Mouse (Mus musculus): Measurements from ENCODE around the gene Ncoa7. TPM values are rescaled to one million over a fixed set of nuclear protein-coding genes. Genes with fewer than 3 reads are reported as not detected.

The Ncoa7 gene
- total RNA-seq, 2 experiments from 2014 or later, result 11.5 to 15.0 TPM

GRCm38 (mm10) chr10:30749807-30750206, 53.3 kb downstream of the Ncoa7 start:
- DNase-seq (ENCODE audit: low spot score in 2 of 2), result no peak

DNA sequence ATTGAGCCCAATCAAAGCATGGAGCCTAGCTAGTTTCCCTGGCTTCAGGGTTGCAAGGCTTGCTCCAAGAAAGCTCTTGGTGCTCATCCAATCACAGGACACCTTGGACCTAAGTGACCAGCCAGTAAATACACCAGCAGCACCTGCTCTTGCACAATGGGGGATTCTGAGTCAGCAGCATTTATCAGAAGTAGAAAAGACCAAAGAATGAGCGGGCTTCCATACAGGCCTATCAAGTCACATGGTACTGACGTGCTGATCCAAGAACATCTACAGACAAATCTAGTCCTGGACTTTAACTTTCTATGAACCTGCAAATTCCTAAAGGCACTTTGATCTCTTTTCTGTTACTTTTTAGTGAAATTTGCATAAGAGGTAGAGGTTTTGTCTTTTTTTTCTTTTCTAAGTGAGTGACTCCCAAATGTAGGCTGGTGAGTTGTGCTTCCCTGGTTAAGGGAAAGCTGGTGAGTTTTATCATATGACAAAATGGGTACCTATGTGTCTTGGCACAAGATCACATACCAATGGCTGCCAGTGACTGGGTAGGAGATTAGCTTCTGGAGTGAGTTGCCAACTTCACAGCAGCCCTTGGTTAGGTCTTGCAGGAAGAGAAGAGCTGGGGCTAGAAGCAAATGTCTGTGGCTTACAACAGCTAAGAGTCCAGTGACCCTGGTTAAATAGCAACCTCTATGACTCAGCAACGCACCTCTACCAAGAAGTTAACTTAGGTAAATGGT, 57.7 kb downstream of the Ncoa7 start:
- DNase-seq (ENCODE audit: low spot score in 2 of 2), result no peak

DNA sequence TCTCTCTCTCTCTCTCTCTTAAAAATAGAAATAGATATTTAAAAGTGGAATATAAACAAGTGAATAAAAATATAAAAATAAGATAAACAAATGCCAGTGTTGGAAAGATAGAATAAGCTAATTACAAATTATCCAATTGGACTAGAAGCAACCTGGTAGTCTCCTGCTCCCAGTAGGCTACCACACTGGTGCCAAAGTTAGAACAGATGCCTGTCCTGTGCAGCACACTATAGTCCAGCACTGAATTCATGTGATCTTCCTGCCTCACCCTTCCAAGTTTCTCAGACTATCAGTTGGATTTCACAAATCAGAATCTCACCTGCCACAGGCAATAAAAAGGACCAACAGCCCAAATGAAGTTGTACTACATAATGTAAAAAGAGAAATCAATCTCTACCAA, 59.9 kb downstream of the Ncoa7 start:
- no peak for DNase-seq (ENCODE audit: low spot score in 2 of 2)

GRCm38 (mm10) chr10:30738403-30738802, 64.7 kb downstream of the Ncoa7 start:
- DNase-seq (ENCODE audit: low spot score in 2 of 2), result no peak

DNA sequence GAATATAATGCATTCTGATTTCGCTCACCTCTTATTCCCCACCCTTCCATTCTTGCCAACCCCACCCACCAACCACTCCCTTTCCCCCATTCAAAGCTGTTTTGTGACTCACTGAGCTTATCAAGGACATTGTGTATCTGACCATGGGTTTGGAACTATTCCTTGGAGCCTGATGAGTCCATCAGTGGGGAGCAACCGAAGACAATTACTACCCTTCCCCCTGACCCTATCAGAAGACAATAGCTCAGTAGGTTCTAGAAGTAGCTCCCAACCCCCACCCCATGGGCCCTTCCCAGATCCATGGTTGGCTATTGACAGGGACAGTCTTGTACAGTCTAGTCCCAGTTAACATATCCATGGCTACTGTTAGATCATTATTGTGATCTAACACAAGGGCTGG, 65.8 kb downstream of the Ncoa7 start:
- no peak for DNase-seq (ENCODE audit: low spot score in 2 of 2)

DNA sequence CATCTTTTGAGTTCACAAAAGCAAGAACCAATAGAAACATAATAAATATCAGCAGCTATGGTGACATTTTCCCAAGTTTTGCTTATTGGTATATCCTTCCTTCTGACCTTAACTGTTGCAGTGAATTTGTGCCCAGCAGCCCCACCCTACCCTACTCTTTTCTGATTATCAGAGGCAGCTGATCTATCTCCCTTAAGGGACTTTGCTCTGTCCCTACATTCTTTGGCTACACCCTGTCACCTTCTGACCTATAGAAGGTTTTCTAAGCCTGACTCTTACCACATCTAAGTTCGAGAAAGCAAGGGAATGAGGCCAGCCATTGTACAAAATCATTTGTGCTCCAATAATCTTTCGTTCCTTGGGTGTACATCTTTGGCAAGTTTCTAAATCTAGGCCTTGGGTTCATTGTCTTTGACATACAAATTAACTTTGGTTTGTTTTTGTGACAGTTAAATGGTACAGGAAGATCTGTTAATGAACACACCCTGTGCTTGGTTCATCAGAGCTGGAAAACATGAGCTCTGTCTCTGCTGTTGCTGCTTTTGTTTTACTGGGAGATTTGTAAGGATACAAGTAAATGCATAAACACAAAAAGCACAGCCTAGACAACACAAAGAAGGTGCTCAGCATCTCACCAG, 69.9 kb downstream of the Ncoa7 start:
- DNase-seq (ENCODE audit: low spot score in 2 of 2), result no peak

GRCm38 (mm10) chr10:30731321-30731914, 71.7 kb downstream of the Ncoa7 start:
- DNase-seq (ENCODE audit: low spot score in 2 of 2), result no peak

- DNase-seq (ENCODE audit: low spot score in 2 of 2), result no peak
Measured at GRCm38 (mm10) chr10:30730791-30731190, 72.3 kb downstream of the Ncoa7 start.

- no peak for DNase-seq (ENCODE audit: low spot score in 2 of 2)
Measured at GRCm38 (mm10) chr10:30729157-30730096, 73.7 kb downstream of the Ncoa7 start.

- no peak for DNase-seq (ENCODE audit: low spot score in 2 of 2)
Measured at GRCm38 (mm10) chr10:30723014-30723413, 80.1 kb downstream of the Ncoa7 start.

DNA sequence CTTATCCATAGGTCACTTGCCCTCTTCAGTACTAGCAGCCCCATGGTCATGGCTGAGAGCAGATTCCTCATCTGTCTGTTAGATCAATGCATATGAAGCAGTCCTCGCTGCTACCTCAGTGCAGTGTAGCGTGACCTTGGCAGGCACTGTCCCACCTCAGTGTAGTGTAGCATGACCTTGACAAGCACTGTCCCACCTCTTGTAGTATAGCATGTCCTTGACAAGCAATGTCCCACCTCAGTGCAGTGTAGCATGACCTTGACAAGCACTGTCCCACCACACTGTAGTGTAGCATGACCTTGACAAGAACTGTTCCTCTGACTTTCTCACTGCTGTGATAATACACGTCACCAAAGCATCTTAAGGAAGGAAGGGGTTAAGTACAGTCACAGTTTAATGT, 82.6 kb downstream of the Ncoa7 start:
- no peak for DNase-seq (ENCODE audit: low spot score in 2 of 2)

DNA sequence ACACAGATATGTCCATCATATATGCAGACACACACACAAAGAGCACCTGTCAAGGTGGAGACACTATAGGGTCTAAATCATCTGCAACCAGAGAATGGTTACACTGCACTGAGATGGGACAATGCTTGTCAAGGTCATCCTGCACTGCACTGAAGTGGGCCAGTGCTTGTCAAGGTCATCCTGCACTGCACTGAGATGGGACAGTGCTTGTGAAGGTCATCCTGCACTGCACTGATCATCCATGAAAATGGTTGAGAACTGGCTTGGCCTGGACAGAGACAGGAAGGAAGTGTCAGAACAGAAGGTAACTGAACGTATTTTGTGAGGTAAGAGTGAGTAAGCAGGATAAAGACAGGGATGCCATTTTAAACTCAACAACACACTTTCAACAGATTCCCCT, 83.2 kb downstream of the Ncoa7 start:
- no peak for DNase-seq (ENCODE audit: low spot score in 2 of 2)

DNA sequence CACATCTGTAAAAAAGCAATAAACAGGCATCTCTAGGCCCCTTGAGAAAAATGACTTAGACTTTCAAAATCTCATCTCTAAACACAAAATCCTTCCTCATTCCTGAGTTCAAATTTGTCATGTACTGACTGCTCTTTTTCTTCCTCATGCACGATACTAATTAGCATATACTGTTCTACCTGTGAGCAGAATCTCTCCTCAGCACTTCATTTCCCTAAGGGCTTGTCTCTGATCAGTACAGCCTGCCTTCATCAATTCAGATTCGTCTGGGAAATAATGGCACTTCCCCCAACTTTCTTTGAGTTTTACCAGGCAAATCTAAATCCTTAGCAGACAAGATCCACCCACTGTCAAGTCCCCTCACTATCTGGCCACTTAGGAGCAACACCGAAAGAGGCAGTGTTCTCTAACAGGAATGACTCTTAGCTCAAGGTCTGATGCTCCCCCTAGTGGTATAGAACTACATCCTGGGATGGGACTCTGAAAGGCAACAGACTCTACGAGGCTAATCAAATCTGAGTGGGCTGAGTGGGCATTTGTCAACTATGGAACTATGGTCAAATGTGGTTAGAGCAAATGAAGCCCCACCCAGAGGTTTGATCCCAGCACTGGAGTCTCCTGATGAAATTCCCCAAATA, 84.3 kb downstream of the Ncoa7 start:
- DNase-seq (ENCODE audit: low spot score in 2 of 2), result peak in 1 of 2 experiments; percentile 16

DNA sequence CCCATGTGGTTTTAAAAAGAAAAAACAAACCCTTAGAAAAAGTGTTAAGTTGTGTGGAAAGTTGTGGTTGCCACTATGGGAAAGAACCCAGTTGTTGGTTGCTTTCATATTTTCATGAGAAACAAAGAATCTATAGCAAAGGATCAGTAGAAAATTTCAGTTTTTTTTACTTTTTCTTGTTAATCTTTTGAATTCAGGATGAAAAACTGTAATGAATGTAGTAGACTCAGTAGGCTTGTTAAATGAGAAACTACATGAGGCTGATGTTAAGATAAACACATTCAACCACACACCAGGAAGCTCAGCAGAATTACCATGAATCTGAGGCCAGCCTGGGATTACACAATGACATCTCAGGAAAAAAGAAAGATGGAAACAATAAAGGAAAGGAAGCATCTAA, 87.0 kb downstream of the Ncoa7 start:
- DNase-seq (ENCODE audit: low spot score in 2 of 2), result no peak

GRCm38 (mm10) chr10:30712540-30712939, 90.6 kb downstream of the Ncoa7 start:
- DNase-seq (ENCODE audit: low spot score in 2 of 2), result no peak

GRCm38 (mm10) chr10:30709846-30710403, 93.2 kb downstream of the Ncoa7 start:
- DNase-seq (ENCODE audit: low spot score in 2 of 2), result no peak

DNA sequence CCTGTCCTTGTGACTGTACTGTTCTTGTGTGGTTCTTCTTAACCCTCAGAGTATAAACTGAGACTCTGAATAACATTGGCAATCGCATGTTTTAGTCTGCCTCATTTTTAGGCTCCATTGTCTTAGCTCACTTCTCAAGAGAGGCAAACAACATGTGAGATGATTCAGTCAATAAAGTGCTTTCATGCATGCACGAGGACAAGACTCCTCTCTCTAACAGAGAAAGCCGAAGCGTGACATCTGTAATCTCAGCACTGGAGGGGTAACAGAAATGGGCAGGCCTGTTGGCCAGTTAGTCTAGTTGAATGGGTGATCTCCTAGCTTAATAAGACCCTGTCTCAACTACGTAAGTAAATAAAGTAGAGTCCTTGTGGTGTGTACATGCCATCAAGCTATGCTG, 95.1 kb downstream of the Ncoa7 start:
- DNase-seq (ENCODE audit: low spot score in 2 of 2), result no peak

GRCm38 (mm10) chr10:30702663-30703062, 100.5 kb downstream of the Ncoa7 start:
- no peak for DNase-seq (ENCODE audit: low spot score in 2 of 2)

DNA sequence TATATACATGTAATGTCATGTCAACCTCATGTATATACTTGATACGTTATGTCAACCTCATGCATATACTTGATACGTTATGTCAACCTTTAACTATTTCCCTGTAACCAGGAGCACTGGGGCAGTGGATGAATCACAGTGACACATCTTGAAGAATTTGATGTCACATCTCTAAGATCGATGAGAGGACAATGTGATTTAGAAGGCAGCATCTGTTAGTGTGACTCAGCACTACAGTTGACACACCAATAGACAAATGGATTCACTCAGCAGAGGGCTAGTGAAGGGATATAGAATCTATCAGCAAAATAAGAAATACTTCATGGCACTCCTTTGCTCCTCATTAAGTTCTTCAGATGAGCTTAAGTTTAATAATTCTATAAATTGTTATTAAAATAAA, 116.3 kb downstream of the Ncoa7 start:
- DNase-seq (ENCODE audit: low spot score in 2 of 2), result no peak

DNA sequence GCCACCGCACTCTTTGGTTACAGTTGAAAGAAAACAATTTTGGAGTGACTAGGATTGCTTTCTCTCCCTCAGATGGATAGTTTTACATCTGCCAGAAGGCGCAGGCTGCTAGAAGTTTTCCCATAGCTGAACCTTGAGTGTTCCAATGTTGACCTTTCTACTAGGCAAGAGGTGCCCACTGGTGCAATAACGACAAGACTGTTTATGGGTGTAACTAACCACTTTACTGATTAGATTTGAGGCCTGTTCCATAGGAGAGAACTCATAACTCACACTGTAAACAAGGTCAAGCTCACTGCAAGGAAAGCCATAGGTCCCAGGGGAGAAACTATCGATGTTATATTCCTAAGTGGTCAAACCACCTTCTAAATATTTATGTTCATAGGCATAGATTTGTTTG, 119.7 kb downstream of the Ncoa7 start:
- DNase-seq (ENCODE audit: low spot score in 2 of 2), result no peak

DNA sequence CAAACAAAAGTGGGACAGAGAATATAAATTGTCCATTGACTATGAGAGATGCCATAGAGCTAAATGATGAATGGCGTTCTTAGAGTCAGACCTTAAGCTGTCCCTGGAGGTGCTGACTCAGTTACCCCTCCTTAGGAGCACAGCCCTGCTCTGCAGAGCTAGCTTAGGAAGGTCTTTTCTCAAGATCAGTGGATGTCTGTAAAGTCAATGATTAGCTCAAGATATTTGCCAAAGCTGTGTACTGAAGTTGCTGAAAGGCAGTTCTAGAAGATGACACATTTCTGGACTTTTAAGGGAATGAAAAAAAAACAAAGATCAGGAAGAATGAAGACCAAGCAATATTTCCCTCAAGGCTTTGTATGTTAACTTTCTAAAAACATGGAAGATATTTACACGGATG, 123.4 kb downstream of the Ncoa7 start:
- DNase-seq (ENCODE audit: low spot score in 2 of 2), result no peak

Measured in gastrocnemius, postnatal 4 days (tissue).